Mouse (Mus musculus): ENCODE measurements around the gene Pla2g4e.

DNA sequence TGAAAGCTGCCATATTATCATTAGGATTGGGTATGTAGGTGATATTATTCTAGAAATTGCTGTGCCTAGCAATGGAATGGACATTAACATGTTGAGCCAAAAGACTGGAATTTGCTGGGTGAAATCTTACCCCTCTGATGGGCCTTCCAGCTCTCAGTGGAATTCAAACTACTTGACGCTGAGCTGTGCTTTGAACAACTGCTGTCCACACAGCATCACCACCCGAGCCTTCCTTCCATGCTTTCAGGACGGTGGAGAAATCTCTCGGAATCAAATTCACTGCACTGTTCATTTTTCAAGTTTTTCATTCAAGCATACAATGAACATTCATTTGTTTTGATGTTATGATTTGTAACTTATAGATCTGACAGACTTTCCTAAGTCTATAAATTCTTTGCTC, 100.7 kb downstream of the Pla2g4e start:
- TF ChIP-seq POLR2A (IDR thresholded peaks at IDR 0.05; ENCODE audit: extremely low read depth, insufficient read depth, low read length) (no peak), CTCF (IDR thresholded peaks at IDR 0.05; ENCODE audit: extremely low read depth, insufficient read depth, low read length) (no peak)
